Mouse (Mus musculus): ENCODE data around the gene Vps29.

Vps29 gene

GRCm38 (mm10) chr5:122353807-122354491 lies at the start of gene Vps29, which contains the start of gene Rad9b:
Gene Vps29 (plus strand): TSS chr5:122354369.
Gene Rad9b (minus strand): TSS chr5:122354233.
- peak; percentile 100 for DNase-seq (ENCODE audit: low read depth, low spot score)

- no peak for DNase-seq (ENCODE audit: low read depth, low spot score)
Observed at GRCm38 (mm10) chr5:122304541-122304940, 49.6 kb upstream of the Vps29 start.

- DNase-seq (ENCODE audit: low read depth, low spot score): no peak
Observed at GRCm38 (mm10) chr5:122305472-122305871, 48.7 kb upstream of the Vps29 start.

GRCm38 (mm10) chr5:122306536-122306935 lies 47.6 kb upstream of the Vps29 start:
- DNase-seq (ENCODE audit: low read depth, low spot score): no peak

- DNase-seq (ENCODE audit: low read depth, low spot score): no peak
Observed at GRCm38 (mm10) chr5:122310699-122311098, 43.5 kb upstream of the Vps29 start.

- DNase-seq (ENCODE audit: low read depth, low spot score): no peak
Observed at GRCm38 (mm10) chr5:122311692-122312091, 42.5 kb upstream of the Vps29 start.

- DNase-seq (ENCODE audit: low read depth, low spot score): no peak
Observed at GRCm38 (mm10) chr5:122312346-122312745, 41.8 kb upstream of the Vps29 start.

- no peak for DNase-seq (ENCODE audit: low read depth, low spot score)
Observed at GRCm38 (mm10) chr5:122312942-122313684, 41.1 kb upstream of the Vps29 start.

- DNase-seq (ENCODE audit: low read depth, low spot score): no peak
Observed at GRCm38 (mm10) chr5:122314966-122315667, 39.1 kb upstream of the Vps29 start.

GRCm38 (mm10) chr5:122317329-122318045 lies 36.7 kb upstream of the Vps29 start:
- no peak for DNase-seq (ENCODE audit: low read depth, low spot score)

GRCm38 (mm10) chr5:122318100-122318499 lies 36.1 kb upstream of the Vps29 start:
- DNase-seq (ENCODE audit: low read depth, low spot score): peak; percentile 84

- peak; percentile 98 for DNase-seq (ENCODE audit: low read depth, low spot score)
Observed at GRCm38 (mm10) chr5:122318976-122319375, 35.2 kb upstream of the Vps29 start.

GRCm38 (mm10) chr5:122319474-122320204 lies 34.5 kb upstream of the Vps29 start:
- DNase-seq (ENCODE audit: low read depth, low spot score): peak; percentile 71

- no peak for DNase-seq (ENCODE audit: low read depth, low spot score)
Observed at GRCm38 (mm10) chr5:122320205-122320781, 33.9 kb upstream of the Vps29 start.

- peak; percentile 56 for DNase-seq (ENCODE audit: low read depth, low spot score)
Observed at GRCm38 (mm10) chr5:122323523-122323922, 30.6 kb upstream of the Vps29 start.

GRCm38 (mm10) chr5:122324608-122325431 lies 29.3 kb upstream of the Vps29 start:
- DNase-seq (ENCODE audit: low read depth, low spot score): peak; percentile 60

- no peak for DNase-seq (ENCODE audit: low read depth, low spot score)
Observed at GRCm38 (mm10) chr5:122325477-122325876, 28.7 kb upstream of the Vps29 start.

GRCm38 (mm10) chr5:122327283-122327682 lies 26.9 kb upstream of the Vps29 start:
- DNase-seq (ENCODE audit: low read depth, low spot score): no peak

GRCm38 (mm10) chr5:122330269-122330668 lies 23.9 kb upstream of the Vps29 start:
- no peak for DNase-seq (ENCODE audit: low read depth, low spot score)

- DNase-seq (ENCODE audit: low read depth, low spot score): no peak
Observed at GRCm38 (mm10) chr5:122334682-122335081, 19.5 kb upstream of the Vps29 start.

Data from R1 (cell line).